Mouse (Mus musculus) common myeloid progenitor, adult 5-6 weeks (primary cell): ENCODE measurements around the gene Rasd1. TPM values are rescaled to one million over a fixed set of nuclear protein-coding genes. Genes with fewer than 3 reads are reported as not detected.
"Not testable (repeated sequence)": the region's sequence is repeated elsewhere in the genome, so short reads cannot be mapped to it uniquely, and the experiment has no call there.

Experiments
- ATAC-seq: replicated peaks from 2 replicates; pipeline ENCODE4 v1.8.0; 2016; ENCODE audit warnings: low read depth, mild to moderate bottlenecking, moderate TSS enrichment, inconsistent platforms; ENCODE audit not compliant: poor library complexity, severe bottlenecking
- total RNA-seq: library from RNA; stranded (forward); fragments of 200-1000, 187-1606 nt; gene quantifications from 2 replicates; pipeline ENCODE4 v1.2.3, GENCODE M21; 2017

Gene Rasd1
- total RNA-seq, 1 experiment from 2014 or later, result 0.91 TPM

GRCm38 (mm10) chr11:59962590-59962989 lies 2.2 kb downstream of the Rasd1 start:
- no peak for ATAC-seq

- no peak for ATAC-seq
Observed at GRCm38 (mm10) chr11:59961338-59961875, 3.3 kb downstream of the Rasd1 start.

GRCm38 (mm10) chr11:59960476-59961337 lies 4.0 kb downstream of the Rasd1 start:
- ATAC-seq, result no peak

GRCm38 (mm10) chr11:59959453-59959852 lies 5.3 kb downstream of the Rasd1 start:
- no peak for ATAC-seq

- no peak for ATAC-seq
Observed at GRCm38 (mm10) chr11:59956749-59957148, 8.0 kb downstream of the Rasd1 start.

GRCm38 (mm10) chr11:59952892-59953291 lies 11.9 kb downstream of the Rasd1 start:
- no peak for ATAC-seq

GRCm38 (mm10) chr11:59948401-59948767 lies 16.4 kb downstream of the Rasd1 start:
- ATAC-seq, result peak; percentile 33; the same call in 1 of the 2 replicates

GRCm38 (mm10) chr11:59947752-59948400 lies 16.9 kb downstream of the Rasd1 start, which contains the start of gene Med9:
TSS of gene Med9 (plus strand) at chr11:59948206.
- peak; percentile 98 for ATAC-seq

GRCm38 (mm10) chr11:59944855-59945254 lies 19.9 kb downstream of the Rasd1 start:
- ATAC-seq, result not testable (repeated sequence)

GRCm38 (mm10) chr11:59941391-59941790 lies 23.4 kb downstream of the Rasd1 start:
- ATAC-seq, result peak; percentile 91

GRCm38 (mm10) chr11:59940645-59941044 lies 24.1 kb downstream of the Rasd1 start:
- ATAC-seq, result no peak

- no peak for ATAC-seq
Observed at GRCm38 (mm10) chr11:59939821-59940220, 24.9 kb downstream of the Rasd1 start.

GRCm38 (mm10) chr11:59937615-59938014 lies 27.1 kb downstream of the Rasd1 start:
- ATAC-seq, result no peak

GRCm38 (mm10) chr11:59937023-59937422 lies 27.7 kb downstream of the Rasd1 start:
- ATAC-seq, result no peak

GRCm38 (mm10) chr11:59933943-59934342 lies 30.8 kb downstream of the Rasd1 start:
- ATAC-seq, result no peak

GRCm38 (mm10) chr11:59932560-59933337 lies 32.0 kb downstream of the Rasd1 start:
- no peak for ATAC-seq

- no peak for ATAC-seq
Observed at GRCm38 (mm10) chr11:59930031-59930430, 34.7 kb downstream of the Rasd1 start.

GRCm38 (mm10) chr11:59921265-59921664 lies 43.5 kb downstream of the Rasd1 start:
- ATAC-seq, result no peak

- peak; percentile 85 for ATAC-seq
Observed at GRCm38 (mm10) chr11:59920331-59920730, 44.4 kb downstream of the Rasd1 start.

- ATAC-seq, result no peak
Observed at GRCm38 (mm10) chr11:59919401-59919800, 45.3 kb downstream of the Rasd1 start.
